In the genomic region with DNA sequence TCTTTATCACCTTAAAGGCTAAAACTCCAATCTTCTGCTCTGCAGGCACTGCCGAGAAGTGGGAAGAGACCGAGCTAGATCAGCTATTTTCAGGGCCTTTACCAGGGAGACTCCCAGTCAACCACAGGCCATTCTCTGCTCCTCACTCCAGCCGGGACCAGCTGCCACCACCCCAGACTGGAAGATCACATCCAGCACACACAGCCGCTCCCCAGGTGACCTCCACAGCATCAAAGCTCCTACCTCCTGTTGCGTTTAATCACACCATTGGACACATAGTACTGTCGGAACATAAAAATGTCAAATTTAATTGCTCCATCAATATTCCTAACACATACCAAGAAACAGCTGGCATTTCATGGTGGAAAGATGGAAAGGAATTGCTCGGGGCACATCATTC, we compare ENCODE assay signal across 29 mouse cellular contexts. TPM values are rescaled to one million over a fixed set of nuclear protein-coding genes. Genes with fewer than 3 reads are reported as not detected.
A peak's percentile ranks its signal among the peaks of the same experiment; 100 is the strongest.
DNase-seq lines count a peak whose midpoint lies in the region; ATAC-seq lines count a peak whose summit lies in the region.
"Had no signal": no experiment of that assay in that cellular context is flagged by ENCODE, and none has a peak within 500 bp of the region (broad histone marks: within the 10 kb centered on the region; RNA-seq: fewer than 3 reads in every experiment).

No protein-coding gene starts in this region.

- 35% methylated on average over 7 of the region's 7 CpGs for WGBS in kidney, embryonic 14.5 days
- 21% methylated on average over 7 of the region's 7 CpGs for WGBS in limb, embryonic 12.5 days
- 30% methylated on average over 7 of the region's 7 CpGs for WGBS in neural tube, embryonic 15.5 days

- H3K9ac ChIP-seq in kidney, embryonic 14.5 days (ENCODE audit: low read depth, low read length) = no peak overlapping the region
- H3K9ac ChIP-seq in limb, embryonic 12.5 days (replicated peaks) = no peak overlapping the region
- no peak overlapping the region for H3K9ac ChIP-seq in neural tube, embryonic 15.5 days (replicated peaks)
- H3K9ac ChIP-seq: embryonic facial prominence, embryonic 12.5 days; embryonic facial prominence, embryonic 15.5 days; forebrain, postnatal 0 days; hindbrain, embryonic 13.5 days had no signal

- peaks cover 7% of the 10 kb centered on the region; the same call in 1 of the 2 replicates for H3K4me1 ChIP-seq in kidney, embryonic 14.5 days (ENCODE audit: control insufficient read depth, insufficient read depth, low read length)
- peaks cover 26% of the 10 kb centered on the region for H3K4me1 ChIP-seq in limb, embryonic 12.5 days (replicated peaks)
- peaks cover 6% of the 10 kb centered on the region for H3K4me1 ChIP-seq in neural tube, embryonic 15.5 days
- H3K4me1 ChIP-seq: embryonic facial prominence, embryonic 12.5 days; hindbrain, embryonic 10.5 days; hindbrain, embryonic 13.5 days had no signal

- H3K4me2 ChIP-seq in kidney, embryonic 14.5 days (replicated peaks; ENCODE audit: low read depth, low read length) = no peak overlapping the region
- H3K4me2 ChIP-seq in limb, embryonic 12.5 days = no peak overlapping the region
- no peak overlapping the region for H3K4me2 ChIP-seq in neural tube, embryonic 15.5 days
- H3K4me2 ChIP-seq: embryonic facial prominence, embryonic 12.5 days; embryonic facial prominence, embryonic 15.5 days; heart, embryonic 11.5 days; hindbrain, embryonic 13.5 days had no signal

- 0 out of 2 replicates have a peak, but pooled peaks cover 3% of the 10 kb centered on the region for H3K36me3 ChIP-seq in kidney, embryonic 14.5 days (ENCODE audit: control insufficient read depth, insufficient read depth, low read length)
- peaks cover 50% of the 10 kb centered on the region for H3K36me3 ChIP-seq in limb, embryonic 12.5 days
- no peaks in the 10 kb centered on the region for H3K36me3 ChIP-seq in neural tube, embryonic 15.5 days
- H3K36me3 ChIP-seq: G1E; hindbrain, embryonic 10.5 days; hindbrain, embryonic 13.5 days had no signal

- H3K9me3 ChIP-seq in kidney, embryonic 14.5 days (ENCODE audit: control insufficient read depth, low read length) = no peaks in the 10 kb centered on the region
- H3K9me3 ChIP-seq in limb, embryonic 12.5 days = no peaks in the 10 kb centered on the region
- no peaks in the 10 kb centered on the region for H3K9me3 ChIP-seq in neural tube, embryonic 15.5 days (replicated peaks)
- H3K9me3 ChIP-seq: embryonic facial prominence, embryonic 12.5 days; embryonic facial prominence, embryonic 15.5 days; G1E; hindbrain, embryonic 10.5 days; hindbrain, embryonic 13.5 days had no signal

- ATAC-seq in kidney, embryonic 14.5 days (ENCODE audit: low FRiP score, low TSS enrichment) = no peak
- no peak for ATAC-seq in limb, embryonic 12.5 days (ENCODE audit: insufficient number of reproducible peaks, insufficient read depth, low FRiP score, low TSS enrichment, low read depth)
- ATAC-seq in neural tube, embryonic 15.5 days (ENCODE audit: low FRiP score) = no peak; the same call in 1 of the 2 replicates
- ATAC-seq: forebrain, embryonic 14.5 days; forebrain, postnatal 0 days; hindbrain, embryonic 16.5 days; Patski had no signal

- H3K27ac ChIP-seq in kidney, embryonic 14.5 days (ENCODE audit: low read depth, low read length) = no peak overlapping the region
- H3K27ac ChIP-seq in limb, embryonic 12.5 days = peak overlapping the region; percentile 19; the same call in 1 of the 2 replicates
- H3K27ac ChIP-seq in neural tube, embryonic 15.5 days (replicated peaks) = peak overlapping the region; percentile 45; the same call in 1 of the 2 replicates
- H3K27ac ChIP-seq: embryonic facial prominence, embryonic 12.5 days; embryonic facial prominence, embryonic 15.5 days; heart, adult 2 months; hindbrain, embryonic 10.5 days; hindbrain, embryonic 13.5 days had no signal

- H3K27me3 ChIP-seq in kidney, embryonic 14.5 days (ENCODE audit: control insufficient read depth, insufficient read depth, low read length) = no peaks in the 10 kb centered on the region
- H3K27me3 ChIP-seq in limb, embryonic 12.5 days = no peaks in the 10 kb centered on the region
- no peaks in the 10 kb centered on the region for H3K27me3 ChIP-seq in neural tube, embryonic 15.5 days (replicated peaks)
- H3K27me3 ChIP-seq: CH12.LX; embryonic facial prominence, embryonic 12.5 days; embryonic facial prominence, embryonic 15.5 days; hindbrain, embryonic 13.5 days; Patski had no signal

- H3K4me3 ChIP-seq in kidney, embryonic 14.5 days (ENCODE audit: low read length) = no peak overlapping the region
- H3K4me3 ChIP-seq in limb, embryonic 12.5 days (replicated peaks) = no peak overlapping the region
- no peak overlapping the region for H3K4me3 ChIP-seq in neural tube, embryonic 15.5 days (replicated peaks)
- H3K4me3 ChIP-seq: embryonic facial prominence, embryonic 12.5 days; embryonic facial prominence, embryonic 15.5 days; heart, adult 2 months; hindbrain, embryonic 10.5 days; hindbrain, embryonic 13.5 days had no signal

- peak; percentile 57 for DNase-seq in kidney, postnatal 10 days
- peak; percentile 57 for DNase-seq in forelimb bud, embryonic 11.5 days (ENCODE audit: low read depth, low spot score)
- no peak for DNase-seq in spleen, adult 18-20 months
- no peak for DNase-seq in adrenal gland, postnatal 14 days
- DNase-seq: adrenal gland, adult 2 months; adrenal gland, postnatal 25 days; B cell, adult 2 months; cerebellum, adult 18-20 months; cerebellum, adult 9-10 months; cerebellum, postnatal 25 days; forebrain, postnatal 0 days; gastrocnemius, postnatal 10 days; gastrocnemius, postnatal 36 days; heart, adult 2 months; heart, postnatal 36 days had no signal

RNA-seq across cellular contexts. Expression of a gene that starts 30.4 kb away (rescaled TPM):
- polyA plus RNA-seq in kidney, embryonic 14.5 days (2014; fragmentation: Nextera tagmentation; extraction: Ambion mirVana) = 7.3 and 10.3 TPM in 2 replicates
- polyA plus RNA-seq in limb, embryonic 12.5 days (2016; fragmentation: Nextera tagmentation; extraction: Ambion mirVana) = 20.0 and 21.0 TPM in 2 replicates
- 2.2 and 3.1 TPM in 2 replicates for polyA plus RNA-seq in neural tube, embryonic 15.5 days (2015; fragmentation: Nextera tagmentation; extraction: Ambion mirVana)
- 11.7 and 14.0 TPM in 2 replicates for total RNA-seq in adrenal gland, postnatal 14 days (2021)
- total RNA-seq: granulocyte monocyte progenitor cell, adult 5-6 weeks had no signal
- polyA plus RNA-seq: G1E had no signal

RNA-seq across cellular contexts. Expression of a gene that starts 42.0 kb away (rescaled TPM):
- 56.3 and 94.0 TPM in 2 replicates for polyA plus RNA-seq in kidney, embryonic 14.5 days (2014; fragmentation: Nextera tagmentation; extraction: Ambion mirVana)
- 89.8 and 90.0 TPM in 2 replicates for polyA plus RNA-seq in limb, embryonic 12.5 days (2016; fragmentation: Nextera tagmentation; extraction: Ambion mirVana)
- 34.2 and 40.9 TPM in 2 replicates for polyA plus RNA-seq in neural tube, embryonic 15.5 days (2015; fragmentation: Nextera tagmentation; extraction: Ambion mirVana)
- total RNA-seq in adrenal gland, postnatal 14 days (2021) = 75.0 and 76.9 TPM in 2 replicates

Comparison
In these comparisons a context has a peak if more than half of its experiments do, and no peak if none do; other contexts are left out.
1. DNase-seq: peak in kidney, postnatal 10 days (single experiment) and forelimb bud, embryonic 11.5 days (single experiment); none in spleen, adult 18-20 months (0 of 2) and adrenal gland, postnatal 14 days (single experiment).